Mouse (Mus musculus) fibroblast of lung, adult 2 months (primary cell): ENCODE measurements around the gene Spon1.

ENCODE experiments used
- DNase-seq: peaks from one replicate; pipeline ENCODE4 v3.0.0-alpha.2; 2011; ENCODE audit warnings: low read depth

Gene Spon1

GRCm38 (mm10) chr7:113843150-113843549 lies 77.4 kb downstream of the Spon1 start:
- DNase-seq = no peak

DNA sequence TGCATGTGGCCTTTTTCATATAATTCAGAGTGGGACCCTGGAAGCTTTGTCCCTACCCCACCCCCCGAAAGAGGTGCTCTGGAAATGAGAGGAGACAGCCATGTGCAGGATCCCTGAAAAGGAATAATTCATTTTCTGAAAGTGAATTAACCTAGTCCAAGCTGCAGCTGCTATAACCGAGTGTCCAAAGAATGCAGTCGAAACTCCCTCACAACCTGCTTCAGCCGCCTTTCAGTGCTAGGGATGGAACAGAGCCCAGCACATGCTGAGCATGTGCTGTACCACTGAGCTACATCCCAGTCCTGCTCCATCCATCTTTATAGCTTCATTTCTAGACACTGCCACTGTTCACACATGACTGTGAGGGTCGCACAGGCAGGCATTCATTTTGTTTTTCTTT lies 79.4 kb downstream of the Spon1 start:
- DNase-seq = no peak

GRCm38 (mm10) chr7:113846553-113846952 lies 80.8 kb downstream of the Spon1 start:
- DNase-seq = no peak

GRCm38 (mm10) chr7:113847041-113847819 lies 81.4 kb downstream of the Spon1 start:
- no peak for DNase-seq

- no peak for DNase-seq
These were observed 84.6 kb downstream of the Spon1 start for GRCm38 (mm10) chr7:113850389-113850788.

GRCm38 (mm10) chr7:113855396-113855795 lies 89.6 kb downstream of the Spon1 start:
- peak; percentile 17 for DNase-seq

GRCm38 (mm10) chr7:113856067-113856466 lies 90.3 kb downstream of the Spon1 start:
- no peak for DNase-seq

GRCm38 (mm10) chr7:113859480-113859881 lies 93.7 kb downstream of the Spon1 start:
- DNase-seq = no peak

DNA sequence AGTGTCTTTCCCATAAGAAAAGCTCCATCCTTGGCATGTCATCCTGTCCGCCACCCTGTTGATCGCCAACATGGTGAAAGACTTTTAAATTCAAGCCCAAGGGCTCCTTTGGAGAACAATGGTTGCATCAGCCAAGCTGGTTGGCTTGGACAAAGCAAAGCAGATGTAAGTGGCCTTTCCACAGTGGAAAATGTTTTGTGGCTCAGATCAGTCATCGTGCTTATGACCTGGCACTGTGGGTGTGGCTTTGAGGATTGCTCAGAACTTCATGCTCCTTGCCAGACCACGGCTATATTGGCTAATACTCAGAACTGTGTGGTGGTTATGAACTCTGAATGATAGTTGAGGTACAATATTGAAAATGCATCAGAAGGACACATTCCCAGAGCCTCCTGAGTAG lies 96.2 kb downstream of the Spon1 start:
- peak; percentile 26 for DNase-seq

DNA sequence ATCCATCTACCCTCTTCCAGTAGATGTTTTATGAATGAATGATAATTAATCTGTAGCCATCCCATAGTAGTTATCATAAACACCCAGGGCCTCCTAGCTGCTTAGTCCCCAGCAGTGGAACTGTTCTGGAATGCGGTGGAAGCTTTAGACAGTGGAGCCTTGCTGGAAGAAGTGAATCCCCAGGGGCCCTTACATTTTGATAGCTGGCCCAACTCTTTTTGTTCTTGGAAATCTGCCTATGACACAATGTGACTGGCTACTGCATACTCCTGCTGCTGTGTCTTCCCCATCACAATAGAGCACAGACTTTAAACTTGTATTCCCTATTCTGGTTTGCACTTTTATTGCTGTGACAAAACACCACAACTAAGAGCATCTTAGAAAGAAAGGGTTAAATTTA lies 107.0 kb downstream of the Spon1 start:
- no peak for DNase-seq

- DNase-seq = no peak
These were observed 111.7 kb downstream of the Spon1 start for GRCm38 (mm10) chr7:113877451-113877850.

DNA sequence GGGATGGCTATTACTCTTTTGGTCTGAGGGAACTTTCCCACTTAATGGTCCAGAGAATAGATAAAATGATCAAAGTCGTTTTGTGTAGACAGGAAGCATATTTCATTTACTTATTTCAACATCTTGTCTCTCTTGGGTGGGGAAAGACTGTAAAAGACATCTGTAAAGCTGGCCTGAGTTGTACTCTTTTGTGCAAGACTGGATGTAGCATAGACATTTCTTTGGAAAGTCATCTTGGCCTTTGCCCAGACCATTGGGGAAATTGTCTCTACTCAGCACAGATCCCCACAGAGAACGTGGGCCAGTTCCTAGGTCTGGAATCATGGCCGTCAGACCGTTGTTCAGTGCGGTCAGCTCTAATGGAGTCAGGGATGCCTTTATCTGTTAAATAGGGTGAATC lies 112.1 kb downstream of the Spon1 start:
- DNase-seq = no peak

DNA sequence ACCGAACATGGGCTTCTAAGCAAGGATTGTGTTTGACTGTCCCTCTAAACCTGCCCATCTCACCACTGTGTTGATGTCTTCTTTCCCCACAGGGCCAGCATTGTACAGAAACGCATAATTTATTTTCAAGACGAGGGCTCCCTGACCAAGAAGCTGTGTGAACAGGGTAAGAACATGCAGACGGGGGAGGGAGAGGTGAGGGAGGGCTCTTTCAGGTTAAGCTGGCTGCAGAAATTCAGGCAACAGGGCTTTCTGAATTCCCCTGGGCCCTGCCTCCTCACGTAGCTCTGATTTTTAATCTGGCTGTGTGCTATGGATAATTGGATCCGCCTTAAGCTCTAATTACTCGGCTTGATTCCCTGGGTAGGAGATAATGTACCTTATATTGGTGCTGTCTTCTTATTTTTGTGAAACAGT lies 113.3 kb downstream of the Spon1 start:
- no peak for DNase-seq

DNA sequence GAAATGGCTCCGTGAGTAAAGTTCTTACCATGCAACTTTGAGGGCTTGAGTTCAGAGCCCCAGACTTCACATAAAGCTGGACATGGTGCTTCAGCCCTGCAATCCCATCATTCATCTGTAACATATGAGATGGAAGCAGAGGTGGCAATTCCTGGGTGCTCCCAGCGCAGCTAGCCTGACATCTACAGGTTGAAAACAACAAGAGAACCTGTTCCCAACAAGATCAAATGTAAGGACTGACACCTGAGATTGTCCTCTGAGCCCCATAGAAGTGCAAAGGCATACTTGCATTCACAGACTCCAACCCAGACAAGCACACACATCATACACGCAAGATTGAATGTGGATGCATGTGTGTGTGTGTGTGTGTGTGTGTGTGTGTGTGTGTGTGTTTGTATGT lies 114.2 kb downstream of the Spon1 start:
- no peak for DNase-seq

DNA sequence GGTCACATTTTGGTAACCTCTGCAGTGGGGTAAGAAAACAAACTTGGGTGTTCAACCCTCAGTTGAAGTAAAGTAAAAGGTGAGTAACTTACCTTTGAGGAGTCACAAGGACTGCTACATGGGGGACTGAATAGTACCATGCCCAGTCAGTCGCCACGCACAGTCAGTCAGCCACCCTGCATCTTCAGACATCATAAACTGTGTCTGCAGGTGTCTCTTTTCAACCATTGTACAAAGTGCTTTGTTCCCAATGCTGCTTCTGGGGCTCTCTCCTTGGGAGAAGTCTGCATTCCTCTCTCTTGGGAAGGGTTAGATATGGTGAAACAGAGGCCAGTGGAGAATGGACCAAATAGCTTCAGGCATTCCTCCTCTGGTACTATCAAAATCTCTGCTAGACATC lies 125.0 kb downstream of the Spon1 start:
- no peak for DNase-seq

GRCm38 (mm10) chr7:113891491-113891890 lies 125.7 kb downstream of the Spon1 start:
- no peak for DNase-seq

DNA sequence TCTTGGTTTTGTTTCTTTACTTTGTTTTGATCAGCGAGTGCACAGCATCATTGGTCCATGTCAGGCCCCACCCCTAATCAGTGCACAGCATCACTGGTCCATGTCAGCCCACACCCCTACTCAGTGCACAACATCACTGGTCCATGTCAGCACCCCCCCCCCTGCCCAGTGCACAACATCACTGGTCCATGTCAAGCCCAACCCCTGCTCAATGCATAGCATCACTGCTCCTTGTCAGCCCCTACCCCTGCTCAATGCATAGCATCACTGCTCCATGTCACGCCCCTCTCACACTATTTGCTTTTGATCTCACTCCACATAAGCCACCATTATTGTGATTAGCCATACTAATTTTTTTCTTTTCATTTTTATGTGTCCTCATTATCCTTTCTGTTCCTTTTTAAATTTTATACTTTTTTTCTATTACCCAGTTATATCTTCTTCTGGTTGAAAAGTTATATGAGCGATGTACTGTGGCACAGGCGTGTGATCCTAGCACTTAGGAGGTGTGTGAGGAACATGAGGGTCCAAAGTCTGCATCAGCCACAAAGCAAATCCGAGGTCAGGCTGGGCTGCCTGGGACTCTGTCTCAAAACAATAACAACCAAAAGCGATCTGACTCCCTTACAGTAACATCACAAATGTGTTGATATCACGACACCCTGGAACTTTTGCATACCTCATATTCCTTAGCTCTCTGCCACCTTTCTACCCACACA lies 128.3 kb downstream of the Spon1 start:
- no peak for DNase-seq

- DNase-seq = no peak
These were observed 129.5 kb downstream of the Spon1 start for GRCm38 (mm10) chr7:113895266-113895665.

DNA sequence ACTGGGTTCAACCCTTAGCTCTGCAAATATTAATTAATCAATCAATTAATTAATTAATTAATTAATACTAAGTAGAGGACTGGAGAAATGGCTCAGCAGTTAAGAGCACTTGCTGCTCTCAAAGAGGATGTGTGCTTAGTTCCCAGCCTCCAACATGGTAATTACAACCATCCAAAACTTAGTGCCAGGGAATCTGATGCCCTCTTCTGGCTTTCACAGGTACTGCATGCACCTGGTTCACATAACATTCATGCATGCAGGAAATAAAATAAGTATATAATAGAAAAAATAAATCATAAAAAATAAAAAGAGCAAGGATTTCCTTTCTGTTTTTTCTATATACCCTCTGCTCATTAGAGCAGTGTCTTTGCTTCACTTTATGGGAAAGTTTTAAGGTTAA lies 132.6 kb downstream of the Spon1 start:
- no peak for DNase-seq

DNA sequence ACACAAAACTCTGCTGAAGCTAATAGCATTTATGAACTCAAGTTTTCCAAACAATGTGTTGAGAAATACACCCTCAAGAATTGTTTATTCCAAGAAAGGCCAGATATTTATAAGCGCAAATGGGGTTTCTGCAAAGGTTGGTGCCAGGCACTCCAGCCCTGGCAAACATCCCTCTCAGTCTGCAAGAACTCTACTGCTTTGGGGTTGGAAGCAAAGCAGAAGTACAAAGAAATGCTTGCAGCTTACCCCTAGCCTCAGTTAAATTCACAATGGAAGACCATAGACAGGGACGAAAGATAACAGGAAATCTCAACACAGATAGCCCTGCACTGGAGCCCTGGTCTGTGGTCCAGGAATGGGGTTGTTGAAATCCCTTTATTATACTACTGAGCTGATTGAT lies 135.7 kb downstream of the Spon1 start:
- no peak for DNase-seq

DNA sequence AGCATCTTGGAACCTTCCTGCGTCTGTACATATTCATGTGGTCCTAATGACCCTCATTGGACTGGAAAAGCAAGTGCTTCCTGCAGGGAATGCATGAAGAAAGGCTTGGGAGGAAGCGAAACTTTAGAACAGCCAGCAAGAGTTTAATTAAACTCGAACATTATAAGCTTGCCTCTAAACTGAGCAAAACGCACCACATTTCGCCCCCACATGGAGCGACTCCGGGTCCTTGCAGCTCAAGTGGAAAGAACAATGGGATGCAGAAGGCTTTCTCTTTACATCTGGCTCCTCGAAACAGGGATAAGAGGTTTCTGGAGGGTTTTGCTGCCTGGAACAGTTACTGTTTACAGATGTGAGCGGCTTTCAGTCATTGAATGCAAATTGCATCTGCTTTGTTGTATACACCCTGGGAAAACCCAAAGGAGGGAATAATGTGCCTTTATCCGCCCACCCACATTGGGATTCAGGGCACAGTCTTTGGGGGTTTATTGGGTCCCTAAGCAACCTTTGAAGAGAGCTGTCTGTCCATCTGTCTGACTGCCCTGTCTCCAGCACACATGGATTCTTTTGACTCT lies 136.2 kb downstream of the Spon1 start:
- DNase-seq = no peak

GRCm38 (mm10) chr7:113903127-113903827 lies 137.5 kb downstream of the Spon1 start:
- DNase-seq = no peak

- no peak for DNase-seq
These were observed 138.1 kb downstream of the Spon1 start for GRCm38 (mm10) chr7:113903939-113904338.
